Mouse (Mus musculus): Measurements from ENCODE around the gene Insl6. TPM values are rescaled to one million over a fixed set of nuclear protein-coding genes. Genes with fewer than 3 reads are reported as not detected.

Insl6 gene
- polyA plus RNA-seq, 1 experiment from 2014 or later: 6.9 TPM

- Histone ChIP-seq H3K4me2 (ENCODE audit: low read depth, severe bottlenecking) (no peak overlapping the region), H3K9ac (ENCODE audit: low read length) (no peak overlapping the region), H3K4me1 (ENCODE audit: control insufficient read depth, insufficient read depth, low read length) (no peaks in the 10 kb centered on the region), H3K4me3 (ENCODE audit: low read depth, low read length) (no peak overlapping the region), H3K9me3 (ENCODE audit: control insufficient read depth, low read length) (no peaks in the 10 kb centered on the region), H3K27me3 (ENCODE audit: control insufficient read depth, insufficient read depth, low read length) (no peaks in the 10 kb centered on the region), H3K27ac (replicated peaks; ENCODE audit: low read depth, low read length) (no peak overlapping the region), H3K36me3 (ENCODE audit: control insufficient read depth, insufficient read depth, low read length) (no peaks in the 10 kb centered on the region)
- ATAC-seq (ENCODE audit: insufficient number of reproducible peaks, low FRiP score, low TSS enrichment, low read depth): no peak
- WGBS: 77% methylated on average over 3 of the region's 3 CpGs
- DNase-seq (ENCODE audit: low spot score): no peak
Measured at GRCm38 (mm10) chr19:29368671-29369309, 43.6 kb upstream of the Insl6 start.

- Histone ChIP-seq H3K9ac (ENCODE audit: low read length) (no peak overlapping the region), H3K4me1 (ENCODE audit: control insufficient read depth, insufficient read depth, low read length) (no peaks in the 10 kb centered on the region), H3K27me3 (ENCODE audit: control insufficient read depth, insufficient read depth, low read length) (no peaks in the 10 kb centered on the region), H3K27ac (replicated peaks; ENCODE audit: low read depth, low read length) (no peak overlapping the region), H3K36me3 (ENCODE audit: control insufficient read depth, insufficient read depth, low read length) (no peaks in the 10 kb centered on the region), H3K4me3 (ENCODE audit: low read depth, low read length) (no peak overlapping the region), H3K9me3 (ENCODE audit: control insufficient read depth, low read length) (no peaks in the 10 kb centered on the region), H3K4me2 (ENCODE audit: low read depth, severe bottlenecking) (no peak overlapping the region)
- ATAC-seq (ENCODE audit: insufficient number of reproducible peaks, low FRiP score, low TSS enrichment, low read depth) (no peak), DNase-seq (ENCODE audit: low spot score) (no peak)
- 92% methylated on average over 2 of the region's 2 CpGs for WGBS
Measured at GRCm38 (mm10) chr19:29368041-29368440, 42.9 kb upstream of the Insl6 start.

DNA sequence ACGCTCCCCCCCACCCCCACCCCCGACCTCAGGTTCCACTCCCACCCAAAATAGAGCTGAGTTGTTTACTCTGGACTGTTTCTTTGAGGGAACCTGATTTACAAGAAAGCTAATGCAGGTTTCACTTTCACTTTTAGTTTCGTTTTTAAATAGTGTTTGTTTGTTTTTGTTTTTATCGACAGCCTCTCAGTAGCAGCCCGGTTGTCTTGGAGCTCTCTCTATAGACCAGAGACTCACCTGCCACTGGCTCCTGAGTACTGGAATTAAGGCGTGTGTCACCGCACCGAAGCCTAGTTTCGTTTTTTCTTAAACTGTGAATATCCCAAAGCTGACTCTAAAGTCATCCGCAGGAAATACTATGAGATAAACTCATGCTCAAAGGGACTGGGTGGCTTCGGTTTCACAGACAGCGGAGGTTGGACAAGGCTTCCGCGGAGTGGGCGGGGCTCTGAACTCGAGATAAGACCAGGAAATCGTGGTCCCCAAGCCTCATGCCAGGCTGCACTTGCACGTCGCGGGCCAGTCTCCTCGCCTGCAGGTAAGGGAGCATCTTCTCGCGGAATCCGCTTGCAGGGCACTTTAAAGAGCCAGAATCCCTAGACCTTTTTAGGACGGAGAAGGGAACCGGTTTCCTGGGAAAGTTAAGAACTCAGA, 41.9 kb upstream of the Insl6 start, which contains the start of the genes Plgrkt and Cd274:
TSS of gene Plgrkt (minus strand) at position 422 of the 654 bp plus-strand sequence.
TSS of gene Cd274 (plus strand) at position 487 of the 654 bp plus-strand sequence.
- peak within 1 kb of the TSS; percentile 24; the same call in 1 of the 2 replicates for H3K9ac ChIP-seq (ENCODE audit: low read length)
- H3K4me1 ChIP-seq (ENCODE audit: control insufficient read depth, insufficient read depth, low read length): no peaks in the 10 kb centered on the region
- H3K27ac ChIP-seq (replicated peaks; ENCODE audit: low read depth, low read length): no peak within 1 kb of the TSS
- H3K27me3 ChIP-seq (ENCODE audit: control insufficient read depth, insufficient read depth, low read length): no peaks in the 10 kb centered on the region
- ATAC-seq (ENCODE audit: insufficient number of reproducible peaks, low FRiP score, low TSS enrichment, low read depth): no peak
- peak within 1 kb of the TSS; percentile 44 for H3K4me3 ChIP-seq (ENCODE audit: low read depth, low read length)
- peak within 1 kb of the TSS; percentile 72 for H3K4me2 ChIP-seq (ENCODE audit: low read depth, severe bottlenecking)
- H3K9me3 ChIP-seq (ENCODE audit: control insufficient read depth, low read length): no peaks in the 10 kb centered on the region
- WGBS: 4% methylated on average over 26 of the region's 26 CpGs
- DNase-seq (ENCODE audit: low spot score): peak; percentile 66
- H3K36me3 ChIP-seq (ENCODE audit: control insufficient read depth, insufficient read depth, low read length): no peaks in the 10 kb centered on the region

GRCm38 (mm10) chr19:29366226-29366968, 41.2 kb upstream of the Insl6 start:
- peak overlapping the region; percentile 72 for H3K4me2 ChIP-seq (ENCODE audit: low read depth, severe bottlenecking)
- ATAC-seq (ENCODE audit: insufficient number of reproducible peaks, low FRiP score, low TSS enrichment, low read depth) (no peak), DNase-seq (ENCODE audit: low spot score) (no peak)
- no peaks in the 10 kb centered on the region for H3K27me3 ChIP-seq (ENCODE audit: control insufficient read depth, insufficient read depth, low read length)
- WGBS: 58% methylated on average over 20 of the region's 20 CpGs
- peak overlapping the region; percentile 44 for H3K4me3 ChIP-seq (ENCODE audit: low read depth, low read length)
- H3K9ac ChIP-seq (ENCODE audit: low read length): no peak overlapping the region
- H3K4me1 ChIP-seq (ENCODE audit: control insufficient read depth, insufficient read depth, low read length): no peaks in the 10 kb centered on the region
- no peaks in the 10 kb centered on the region for H3K36me3 ChIP-seq (ENCODE audit: control insufficient read depth, insufficient read depth, low read length)
- no peak overlapping the region for H3K27ac ChIP-seq (replicated peaks; ENCODE audit: low read depth, low read length)
- H3K9me3 ChIP-seq (ENCODE audit: control insufficient read depth, low read length): no peaks in the 10 kb centered on the region

DNA sequence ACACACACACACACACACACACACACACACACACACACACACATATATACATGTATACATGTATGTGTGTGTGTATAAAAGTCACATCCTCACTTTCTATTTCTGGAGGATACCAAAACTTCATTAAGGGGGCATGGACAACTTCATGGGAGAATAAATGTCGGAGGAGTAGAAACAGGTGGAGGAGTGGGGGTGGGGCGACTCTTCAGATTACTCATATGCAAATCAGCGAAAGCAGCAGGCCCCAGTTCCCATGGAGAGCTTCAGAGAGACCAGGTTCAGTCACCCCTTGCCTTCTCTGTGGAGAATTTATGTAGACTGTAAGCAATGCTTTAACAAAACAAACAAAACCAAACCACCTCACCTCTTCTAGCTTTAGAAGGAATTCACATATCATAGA, 39.9 kb upstream of the Insl6 start:
- no peaks in the 10 kb centered on the region for H3K36me3 ChIP-seq (ENCODE audit: control insufficient read depth, insufficient read depth, low read length)
- WGBS: 27% methylated on average over 3 of the region's 3 CpGs
- H3K27ac ChIP-seq (replicated peaks; ENCODE audit: low read depth, low read length): no peak overlapping the region
- H3K27me3 ChIP-seq (ENCODE audit: control insufficient read depth, insufficient read depth, low read length): no peaks in the 10 kb centered on the region
- no peak overlapping the region for H3K9ac ChIP-seq (ENCODE audit: low read length)
- no peak for DNase-seq (ENCODE audit: low spot score)
- H3K9me3 ChIP-seq (ENCODE audit: control insufficient read depth, low read length): no peaks in the 10 kb centered on the region
- H3K4me2 ChIP-seq (ENCODE audit: low read depth, severe bottlenecking): no peak overlapping the region
- no peak overlapping the region for H3K4me3 ChIP-seq (ENCODE audit: low read depth, low read length)
- no peak for ATAC-seq (ENCODE audit: insufficient number of reproducible peaks, low FRiP score, low TSS enrichment, low read depth)
- no peaks in the 10 kb centered on the region for H3K4me1 ChIP-seq (ENCODE audit: control insufficient read depth, insufficient read depth, low read length)

DNA sequence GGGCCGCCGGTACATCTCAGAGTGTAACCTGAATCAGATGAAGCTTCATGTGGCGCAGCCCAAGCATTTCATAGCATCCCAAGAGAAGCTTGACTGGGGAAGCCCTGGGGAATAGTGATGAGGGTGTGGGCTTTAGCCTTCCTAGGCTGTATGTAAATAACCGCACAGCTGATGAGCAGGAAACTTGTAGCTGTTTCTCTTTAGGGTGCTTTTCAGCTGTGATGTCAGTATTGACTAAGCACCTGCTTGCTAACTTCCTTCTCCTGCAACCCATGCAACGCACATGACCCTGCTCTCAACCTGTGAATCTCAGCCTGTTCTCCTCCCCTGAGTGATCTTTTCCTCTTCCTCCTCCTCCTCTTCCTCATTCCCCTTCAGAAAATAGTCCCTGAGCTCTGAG, 38.9 kb upstream of the Insl6 start:
- no peak overlapping the region for H3K27ac ChIP-seq (replicated peaks; ENCODE audit: low read depth, low read length)
- no peaks in the 10 kb centered on the region for H3K27me3 ChIP-seq (ENCODE audit: control insufficient read depth, insufficient read depth, low read length)
- ATAC-seq (ENCODE audit: insufficient number of reproducible peaks, low FRiP score, low TSS enrichment, low read depth) (no peak), DNase-seq (ENCODE audit: low spot score) (no peak)
- H3K4me1 ChIP-seq (ENCODE audit: control insufficient read depth, insufficient read depth, low read length): no peaks in the 10 kb centered on the region
- 76% methylated on average over 5 of the region's 5 CpGs for whole genome bisulfite sequencing
- no peak overlapping the region for H3K4me3 ChIP-seq (ENCODE audit: low read depth, low read length)
- no peaks in the 10 kb centered on the region for H3K36me3 ChIP-seq (ENCODE audit: control insufficient read depth, insufficient read depth, low read length)
- no peaks in the 10 kb centered on the region for H3K9me3 ChIP-seq (ENCODE audit: control insufficient read depth, low read length)
- H3K9ac ChIP-seq (ENCODE audit: low read length): no peak overlapping the region
- no peak overlapping the region for H3K4me2 ChIP-seq (ENCODE audit: low read depth, severe bottlenecking)

DNA sequence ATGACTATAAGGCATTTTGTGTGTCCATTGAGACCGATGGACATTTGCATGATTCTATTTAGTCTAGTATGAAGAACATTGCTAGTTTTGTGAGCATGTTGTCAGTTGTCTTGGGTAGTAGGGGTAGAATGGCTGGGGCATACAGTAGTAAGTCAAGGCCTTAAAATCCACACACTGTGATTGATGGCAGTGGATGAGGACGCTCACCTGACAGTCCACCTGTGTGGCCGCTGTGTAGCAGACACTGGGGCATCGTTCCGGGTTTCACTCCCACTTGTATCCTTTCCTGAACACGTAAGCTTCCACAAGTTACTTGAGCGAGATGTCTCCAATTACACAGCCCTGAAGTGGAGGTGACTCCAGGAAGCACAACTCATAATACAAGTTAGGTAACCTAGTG, 38.4 kb upstream of the Insl6 start:
- Histone ChIP-seq H3K4me2 (ENCODE audit: low read depth, severe bottlenecking) (no peak overlapping the region), H3K4me1 (ENCODE audit: control insufficient read depth, insufficient read depth, low read length) (no peaks in the 10 kb centered on the region), H3K27me3 (ENCODE audit: control insufficient read depth, insufficient read depth, low read length) (no peaks in the 10 kb centered on the region), H3K9me3 (ENCODE audit: control insufficient read depth, low read length) (no peaks in the 10 kb centered on the region), H3K9ac (ENCODE audit: low read length) (no peak overlapping the region), H3K27ac (replicated peaks; ENCODE audit: low read depth, low read length) (no peak overlapping the region), H3K36me3 (ENCODE audit: control insufficient read depth, insufficient read depth, low read length) (no peaks in the 10 kb centered on the region), H3K4me3 (ENCODE audit: low read depth, low read length) (no peak overlapping the region)
- 90% methylated on average over 7 of the region's 7 CpGs for WGBS
- no peak for DNase-seq (ENCODE audit: low spot score)
- no peak for ATAC-seq (ENCODE audit: insufficient number of reproducible peaks, low FRiP score, low TSS enrichment, low read depth)

DNA sequence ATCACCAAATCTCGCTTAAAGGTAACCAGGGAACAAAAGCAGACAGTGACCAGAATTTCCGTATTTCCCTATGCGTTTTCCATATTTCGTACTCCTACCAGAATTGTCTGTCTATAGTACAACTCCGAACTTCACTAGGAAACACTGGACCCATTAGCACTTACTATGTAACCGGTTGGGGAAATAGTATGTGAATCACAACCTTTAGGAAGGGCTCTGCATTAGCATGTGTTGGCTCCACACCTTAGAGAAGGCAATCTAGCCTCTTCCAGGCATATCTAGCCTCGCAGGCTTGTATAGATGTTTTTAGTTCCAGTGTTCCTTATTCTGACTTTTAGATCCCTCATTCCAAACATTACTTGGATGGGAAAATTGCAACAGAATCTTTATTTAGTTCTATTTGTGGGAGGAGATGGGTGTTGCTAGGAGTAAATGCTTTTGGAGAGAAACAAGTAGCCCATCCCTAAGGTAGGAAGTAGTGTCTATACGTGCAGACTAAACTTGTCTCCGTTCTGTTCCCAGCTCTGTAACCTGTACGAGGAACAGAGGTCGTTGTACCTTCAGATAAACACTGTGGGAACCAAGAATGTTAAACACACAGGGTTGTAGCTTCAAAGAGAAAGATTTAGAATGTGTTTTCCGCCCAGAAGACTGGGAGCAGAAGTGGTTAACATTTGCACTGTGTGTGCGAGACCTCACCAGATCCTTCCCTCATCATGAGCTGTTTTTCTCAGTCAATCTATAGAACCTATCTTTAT, 37.2 kb upstream of the Insl6 start:
- ATAC-seq (ENCODE audit: insufficient number of reproducible peaks, low FRiP score, low TSS enrichment, low read depth) (no peak), DNase-seq (ENCODE audit: low spot score) (no peak)
- 48% methylated on average over 13 of the region's 13 CpGs for WGBS
- Histone ChIP-seq H3K9me3 (ENCODE audit: control insufficient read depth, low read length) (no peaks in the 10 kb centered on the region), H3K4me3 (ENCODE audit: low read depth, low read length) (peak overlapping the region; percentile 54), H3K27ac (replicated peaks; ENCODE audit: low read depth, low read length) (no peak overlapping the region), H3K4me1 (ENCODE audit: control insufficient read depth, insufficient read depth, low read length) (no peaks in the 10 kb centered on the region), H3K4me2 (ENCODE audit: low read depth, severe bottlenecking) (peak overlapping the region; percentile 82), H3K36me3 (ENCODE audit: control insufficient read depth, insufficient read depth, low read length) (no peaks in the 10 kb centered on the region), H3K27me3 (ENCODE audit: control insufficient read depth, insufficient read depth, low read length) (no peaks in the 10 kb centered on the region), H3K9ac (ENCODE audit: low read length) (0 out of 2 replicates have a peak overlapping the region, but pooled peaks have one; percentile 9)

Data from limb, embryonic 11.5 days (tissue).